Mouse (Mus musculus) megakaryocyte-erythroid progenitor cell, adult 5-6 weeks (primary cell): ENCODE results near the gene Degs1. TPM values are rescaled to one million over a fixed set of nuclear protein-coding genes. Genes with fewer than 3 reads are reported as not detected.
A peak's percentile ranks its signal among the peaks of the same experiment; 100 is the strongest.
"Not testable (repeated sequence)": the region's sequence is repeated elsewhere in the genome, so short reads cannot be mapped to it uniquely, and the experiment has no call there.

Experiments used
- ATAC-seq: replicated peaks from 2 replicates; pipeline ENCODE4 v1.8.0; 2016; ENCODE audit warnings: mild to moderate bottlenecking, inconsistent platforms; ENCODE audit not compliant: severe bottlenecking, poor library complexity, low FRiP score, low TSS enrichment
- total RNA-seq, 2 experiments: library from RNA; stranded (forward) in 1 of 2; stranded (reverse) in 1 of 2; fragments of 200-1000, 215-1000 nt in 1 of 2; fragments of >200 nt in 1 of 2; fragmentation: Nextera tagmentation in 1 of 2; gene quantifications; 2 replicates each; pipeline ENCODE4 v1.2.3; 2014 to 2017

Degs1 gene
- total RNA-seq (2014; fragmentation: Nextera tagmentation), result 37.5 and 39.8 TPM in 2 replicates
- 35.8 and 36.9 TPM in 2 replicates for total RNA-seq (2017)

DNA sequence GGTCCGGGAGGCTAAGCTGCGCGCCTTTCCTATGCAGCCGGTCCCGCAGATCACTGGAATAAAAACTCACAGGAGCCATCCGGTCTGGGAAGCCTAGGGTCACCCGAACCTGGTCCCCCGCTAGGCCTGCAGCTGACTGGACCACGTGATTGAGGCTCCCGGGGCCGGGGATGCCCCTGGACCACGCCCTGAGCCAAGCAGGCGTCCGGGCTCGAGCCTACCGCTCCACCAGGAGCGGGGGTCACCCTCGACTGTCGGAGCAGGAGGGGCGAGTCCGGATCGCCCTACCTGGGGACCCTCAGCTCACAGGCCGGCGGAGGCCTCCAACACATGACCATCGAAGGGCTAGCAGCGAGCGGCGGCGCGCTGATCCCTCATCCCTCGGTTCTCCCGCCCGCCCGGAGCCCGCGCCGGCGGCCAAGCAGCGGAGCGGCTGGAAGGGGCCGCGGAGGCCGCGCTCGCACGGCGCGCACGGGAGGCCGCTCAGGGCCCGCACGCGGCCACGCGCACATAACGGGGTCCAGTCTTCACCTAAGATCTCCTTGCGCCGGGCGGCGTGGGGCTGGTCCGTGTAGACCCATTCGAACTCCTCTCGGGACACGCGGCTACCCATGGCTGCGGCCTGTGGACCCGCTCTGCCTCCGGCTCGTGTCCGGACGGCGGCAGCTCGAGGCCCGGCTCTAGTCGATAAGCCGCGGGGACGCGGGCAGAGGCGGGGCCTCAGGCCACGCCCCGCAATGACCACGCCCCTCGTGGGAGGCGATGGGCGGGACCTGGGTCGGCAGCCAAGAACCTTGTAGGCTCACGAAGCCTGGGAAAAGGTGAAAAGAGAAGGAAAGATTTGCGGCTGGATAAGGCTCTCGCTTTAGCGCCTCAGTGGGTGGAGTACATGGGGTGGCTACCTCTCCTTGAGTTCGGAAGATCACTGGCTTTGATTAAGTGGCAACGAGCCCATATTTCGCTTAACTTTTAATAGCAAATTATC lies at the start of gene Degs1:
TSS of gene Degs1 (minus strand) at position 714 of the 985 bp plus-strand sequence.
- peak; percentile 78 for ATAC-seq

DNA sequence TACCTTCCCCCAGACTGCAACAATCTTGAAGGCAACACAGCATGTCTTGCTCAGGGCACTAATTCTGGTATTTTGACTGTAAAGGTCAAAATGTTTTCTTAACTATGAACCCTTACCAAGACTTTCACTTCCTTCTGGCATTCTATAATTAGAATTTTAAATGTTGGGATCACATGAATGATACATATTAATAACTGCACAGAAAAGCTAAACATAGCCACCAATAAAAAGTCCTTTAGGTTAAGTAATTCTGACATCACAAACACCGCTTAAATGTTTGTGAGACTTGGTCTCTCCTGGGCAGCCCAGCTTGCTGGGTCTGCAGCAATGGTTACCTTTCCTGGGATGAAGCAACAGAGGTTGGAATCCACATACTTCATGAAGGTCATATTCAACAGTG lies 43.3 kb upstream of the Degs1 start:
- no peak for ATAC-seq

DNA sequence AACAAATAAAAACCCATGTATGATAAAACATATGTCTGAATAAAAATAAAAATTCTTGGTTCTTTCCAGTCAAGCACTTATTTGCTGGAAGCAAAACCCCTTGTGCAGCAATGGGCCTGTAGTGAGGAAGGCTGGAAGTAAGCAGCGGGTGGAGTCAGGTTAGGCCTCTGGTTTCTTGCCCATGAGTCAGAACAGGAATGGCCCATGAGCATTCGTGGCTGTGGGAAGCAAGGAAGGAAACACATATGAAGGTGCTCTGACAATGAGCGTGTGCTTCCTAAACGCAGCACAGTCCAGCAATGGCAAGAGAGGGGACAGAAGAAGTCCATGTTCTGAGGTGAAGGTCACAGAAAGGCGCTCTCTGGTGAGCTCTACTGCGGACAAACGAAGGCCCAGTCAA lies 41.9 kb upstream of the Degs1 start:
- ATAC-seq, result no peak

DNA sequence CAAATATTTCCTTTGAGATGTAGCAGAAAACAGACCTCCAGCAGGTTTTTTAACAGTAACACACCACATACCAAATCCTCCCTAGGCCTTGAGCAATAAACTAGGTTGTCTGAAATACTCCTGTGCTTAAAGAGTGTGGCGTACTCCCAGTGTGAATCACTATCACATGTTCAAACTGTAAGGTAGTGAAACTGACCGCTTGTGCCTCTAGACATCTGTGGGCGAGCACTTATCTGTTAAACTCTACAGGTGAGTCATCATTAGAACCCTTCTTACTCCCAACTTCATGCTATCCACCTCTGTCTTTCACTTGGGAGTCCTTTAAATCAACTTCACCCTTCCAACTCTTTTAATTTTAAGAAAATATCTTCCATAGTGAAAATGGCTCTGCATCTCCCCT lies 40.5 kb upstream of the Degs1 start:
- no peak for ATAC-seq

DNA sequence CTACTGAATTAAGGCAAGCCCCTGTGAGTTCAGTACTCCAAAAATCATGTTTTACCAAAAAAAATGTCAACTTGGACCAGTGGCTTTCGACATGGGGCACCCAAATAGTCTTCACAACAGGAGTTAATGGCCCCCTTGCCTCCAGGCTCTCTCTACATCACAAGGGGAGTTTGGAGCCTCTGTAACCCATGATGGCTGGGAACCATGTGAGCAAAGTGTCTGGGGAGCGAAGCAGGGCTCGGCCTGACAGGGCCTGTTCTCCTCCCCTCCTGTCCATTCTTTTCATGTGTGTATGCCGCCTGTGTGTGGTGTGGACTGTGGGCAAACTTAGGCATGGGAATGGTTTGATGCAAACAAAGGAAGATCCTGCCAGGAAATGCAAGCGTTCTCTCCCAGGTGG lies 31.6 kb upstream of the Degs1 start:
- no peak for ATAC-seq

DNA sequence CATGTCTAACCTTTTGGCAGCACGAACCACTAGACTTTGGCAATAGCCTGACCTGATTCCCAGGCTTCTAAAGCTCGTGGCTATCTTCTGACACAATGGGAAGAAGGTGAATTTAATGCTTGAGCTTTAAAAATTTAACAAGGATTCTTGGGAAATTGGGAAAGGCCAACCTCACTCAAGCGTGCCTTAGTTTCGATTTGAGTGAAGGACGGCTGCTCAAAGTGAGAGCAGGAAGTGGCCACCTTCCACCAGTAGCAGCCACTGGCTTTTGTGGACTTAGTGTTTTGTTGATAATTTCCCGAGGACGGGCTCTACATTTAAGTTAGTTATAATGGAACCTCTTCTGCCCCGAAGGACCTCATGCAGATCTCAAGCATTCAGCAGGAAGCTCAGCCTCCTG lies 30.6 kb upstream of the Degs1 start:
- no peak for ATAC-seq

DNA sequence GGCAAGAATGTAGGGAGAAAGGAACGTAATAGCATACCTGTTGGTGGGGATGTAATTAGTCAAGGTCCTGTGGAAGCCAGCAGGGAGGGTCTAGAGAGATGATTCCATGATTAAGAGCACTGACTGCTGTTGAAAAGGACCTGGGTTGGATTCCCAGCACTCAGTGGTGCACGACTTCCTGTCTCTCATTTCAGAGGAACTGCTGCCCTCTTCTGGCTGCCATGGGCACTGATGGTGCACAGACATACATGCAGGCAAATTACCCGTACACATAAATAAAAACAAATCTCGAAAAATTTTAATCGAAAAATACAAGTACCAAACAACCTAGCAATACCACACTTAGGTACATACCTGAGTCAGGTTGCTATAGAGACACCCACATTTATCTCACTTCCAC lies 28.8 kb upstream of the Degs1 start:
- no peak for ATAC-seq

DNA sequence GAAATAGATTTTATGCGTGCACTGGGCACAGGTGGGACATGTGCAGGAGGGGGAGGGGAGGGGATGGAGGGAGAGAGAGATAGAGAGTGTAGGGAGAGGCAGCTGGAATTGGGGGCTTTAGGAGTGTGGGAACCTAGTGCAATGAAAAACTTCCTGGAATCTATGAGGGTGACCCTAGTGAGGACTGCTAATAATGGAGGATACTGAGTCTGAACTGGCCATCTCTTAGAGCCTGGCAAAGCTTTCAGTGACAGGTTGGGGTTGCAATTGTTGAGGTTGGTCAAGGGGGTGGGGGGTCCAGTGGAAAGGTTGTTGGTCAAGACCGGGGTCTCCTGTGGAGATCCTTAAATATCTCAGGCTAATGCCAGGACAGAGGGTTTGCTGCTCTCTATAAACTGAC lies 27.7 kb upstream of the Degs1 start:
- no peak for ATAC-seq

DNA sequence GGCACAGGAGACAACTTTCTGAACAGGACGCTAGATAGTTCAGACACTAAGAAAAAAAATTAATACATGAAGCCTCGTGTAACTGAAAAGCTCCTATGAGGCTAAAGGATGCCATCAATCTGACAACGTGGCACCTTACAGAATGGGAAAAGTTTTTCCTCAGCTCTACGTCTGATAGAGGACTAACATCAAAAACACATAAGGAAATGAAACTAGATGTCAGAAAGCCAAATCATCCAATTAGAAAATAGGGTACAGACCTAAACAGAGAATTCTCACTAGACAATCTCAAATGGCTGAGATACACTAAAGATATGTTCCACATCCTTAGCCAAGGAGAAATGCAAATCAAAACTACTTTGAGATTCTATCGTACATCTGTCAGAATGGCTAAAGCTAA lies 26.8 kb upstream of the Degs1 start:
- no peak for ATAC-seq

DNA sequence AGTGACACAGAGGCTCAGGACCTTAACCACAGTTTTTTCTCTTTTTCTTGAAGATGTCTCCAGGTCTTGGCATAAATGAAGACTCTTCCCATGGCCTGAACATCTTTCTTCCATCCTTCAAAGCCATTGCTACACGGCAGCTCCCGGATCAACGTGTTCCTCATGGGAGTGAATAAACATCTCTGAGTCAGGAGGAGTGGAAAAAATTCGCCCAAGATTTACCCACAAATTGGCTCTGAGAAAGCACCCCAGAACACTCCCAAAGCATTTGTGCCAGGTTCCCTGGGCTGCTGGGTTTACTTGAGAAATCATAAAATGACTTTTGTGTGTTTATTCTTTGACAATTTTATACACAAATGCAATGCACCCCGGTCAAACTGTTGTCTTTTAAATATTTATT lies 20.3 kb upstream of the Degs1 start:
- no peak for ATAC-seq

DNA sequence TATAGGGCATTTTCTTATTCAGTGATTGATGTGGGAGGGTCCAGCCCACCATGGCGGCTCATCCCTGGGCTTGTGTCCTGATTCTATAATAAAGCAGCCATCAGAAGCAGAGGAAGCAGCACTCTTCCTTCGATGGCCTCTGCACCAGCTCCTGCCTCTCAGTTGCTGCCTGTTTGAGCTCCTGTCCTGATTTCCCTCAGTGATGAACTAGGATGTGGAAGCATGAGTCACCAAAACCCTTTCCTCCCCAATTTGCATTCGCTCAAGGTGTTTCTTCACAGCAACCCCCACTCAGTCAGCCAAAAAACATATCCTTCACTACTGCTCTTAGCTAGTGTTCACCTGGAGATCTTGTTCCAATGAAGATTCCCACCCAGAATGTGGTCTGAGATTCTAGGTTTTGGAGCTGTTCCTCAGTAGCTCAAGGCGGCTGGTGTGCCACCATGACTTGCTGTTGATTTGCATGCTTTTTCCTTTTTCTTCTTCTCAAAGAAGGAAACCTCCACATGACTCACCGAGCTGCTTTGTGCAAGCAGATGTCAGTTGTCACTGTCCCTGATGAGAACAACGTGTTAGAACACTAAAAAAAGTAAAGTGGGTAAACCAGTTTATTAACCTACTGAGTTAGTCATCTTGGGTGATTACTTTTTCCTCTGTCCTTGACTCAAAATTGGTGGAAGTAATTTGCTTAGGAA lies 19.7 kb upstream of the Degs1 start:
- ATAC-seq, result no peak

DNA sequence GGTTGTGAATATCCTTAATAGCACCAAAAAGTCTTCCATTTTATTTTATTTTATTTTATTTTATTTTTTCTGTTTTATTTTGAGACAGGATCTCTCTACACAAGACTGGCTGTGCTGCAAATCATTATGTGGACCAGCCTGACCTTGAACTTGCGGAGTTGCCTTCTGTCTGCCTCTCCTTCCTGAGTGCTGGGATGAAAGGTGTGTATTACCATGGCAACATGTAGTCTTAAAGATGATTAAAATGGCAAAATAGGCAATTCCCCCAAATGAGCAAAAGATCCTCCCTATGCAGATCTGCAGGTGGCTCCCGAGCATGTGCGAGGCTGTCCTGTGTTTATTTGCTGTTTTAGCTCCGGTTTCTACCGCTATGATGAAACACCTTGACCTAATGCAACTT lies 15.2 kb upstream of the Degs1 start:
- no peak for ATAC-seq

DNA sequence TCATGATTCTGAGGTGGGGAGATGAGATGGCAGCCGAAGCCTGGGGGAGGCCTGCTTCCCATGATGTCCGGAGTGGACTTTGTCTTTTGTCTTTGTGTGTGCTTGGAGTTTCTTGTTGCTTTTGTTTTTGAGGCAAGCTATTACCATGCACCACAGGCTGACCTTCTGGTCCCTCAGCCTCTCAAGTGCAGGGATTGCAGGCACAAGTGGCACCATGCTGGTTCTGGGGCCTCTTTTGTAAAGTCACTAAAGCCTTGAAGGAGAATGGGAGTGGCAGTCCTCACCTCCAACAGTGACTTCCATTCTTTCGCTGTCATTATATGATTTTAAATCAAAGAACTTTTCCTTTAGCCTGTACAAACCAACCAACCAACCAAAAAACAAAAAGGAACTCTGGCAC lies 14.6 kb upstream of the Degs1 start:
- no peak for ATAC-seq

DNA sequence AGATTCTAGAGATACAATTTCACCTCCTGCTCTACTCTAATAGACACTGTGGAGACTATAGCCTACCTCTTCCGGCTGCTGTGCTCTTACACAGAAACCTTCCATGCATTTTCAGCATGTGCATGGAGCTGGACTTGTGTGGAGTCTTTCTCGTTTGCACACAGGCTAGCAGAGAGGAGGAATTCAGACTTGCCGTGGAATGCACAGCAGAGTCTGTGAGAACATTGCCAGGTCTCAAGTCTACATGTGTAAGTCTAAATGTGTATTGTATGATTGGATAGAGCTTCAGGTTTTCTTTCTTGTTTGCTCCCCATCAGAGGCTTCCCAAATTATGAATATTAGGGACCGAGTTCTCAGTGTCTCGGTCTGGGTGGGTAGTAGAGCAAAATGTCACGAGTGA lies 14.2 kb upstream of the Degs1 start:
- ATAC-seq, result no peak

DNA sequence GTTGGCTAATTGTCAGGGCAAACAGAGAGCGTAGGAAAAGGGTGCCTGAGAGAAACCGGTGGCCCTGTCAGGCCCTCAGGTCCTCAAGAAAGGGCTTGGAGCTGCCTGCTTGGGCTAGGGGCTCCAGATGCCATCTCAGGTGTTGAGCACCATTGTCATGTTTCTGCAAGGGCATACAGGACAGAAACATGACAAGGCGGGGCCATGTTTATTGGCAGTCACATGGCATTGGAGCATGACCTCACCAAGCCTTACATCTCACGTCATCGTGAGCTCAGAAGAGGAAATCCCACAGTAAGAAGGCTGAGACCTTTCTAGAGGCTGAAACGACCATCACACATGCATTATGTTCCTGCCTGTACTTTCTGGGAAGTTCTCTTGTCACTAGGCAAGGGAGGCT lies 13.5 kb upstream of the Degs1 start:
- ATAC-seq, result no peak

DNA sequence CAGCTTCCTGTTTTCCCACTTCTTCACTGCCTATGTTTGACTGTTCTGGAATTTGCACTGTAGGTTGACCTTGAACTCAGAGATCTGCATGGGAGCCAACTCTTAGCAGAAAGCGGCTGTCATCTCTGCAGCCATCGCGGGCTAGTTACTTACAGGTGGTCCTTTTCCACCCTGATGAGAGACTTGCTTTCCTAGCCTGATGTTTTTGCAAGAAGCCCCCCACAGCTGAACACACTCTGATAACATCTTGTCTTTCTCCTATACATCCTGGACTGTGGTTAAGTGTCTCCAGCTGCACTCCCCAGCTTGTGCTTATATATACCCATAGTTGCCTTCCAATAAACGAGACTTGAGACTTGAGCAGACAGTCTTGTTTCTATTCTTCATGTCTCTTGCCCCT lies 9.7 kb upstream of the Degs1 start:
- ATAC-seq, result no peak

DNA sequence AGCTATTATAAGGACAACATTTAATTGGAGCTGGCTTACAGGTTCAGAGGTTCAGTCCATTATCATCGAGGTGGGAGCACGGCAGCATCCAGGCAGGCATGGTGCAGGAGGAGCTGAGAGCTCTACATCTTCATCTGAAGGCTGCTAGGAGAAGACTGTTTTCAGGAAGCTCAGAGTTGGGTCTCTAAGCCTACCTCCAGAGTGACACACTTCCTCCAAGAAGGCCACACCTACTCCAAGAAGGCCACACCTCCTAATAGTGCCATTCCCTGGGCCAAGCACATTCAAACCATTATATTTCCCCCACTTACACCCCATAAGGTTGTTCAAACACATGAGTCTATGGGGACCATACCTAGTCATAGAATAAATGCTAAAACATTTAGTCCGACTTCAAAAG lies 8.1 kb upstream of the Degs1 start:
- ATAC-seq, result not testable (repeated sequence)

DNA sequence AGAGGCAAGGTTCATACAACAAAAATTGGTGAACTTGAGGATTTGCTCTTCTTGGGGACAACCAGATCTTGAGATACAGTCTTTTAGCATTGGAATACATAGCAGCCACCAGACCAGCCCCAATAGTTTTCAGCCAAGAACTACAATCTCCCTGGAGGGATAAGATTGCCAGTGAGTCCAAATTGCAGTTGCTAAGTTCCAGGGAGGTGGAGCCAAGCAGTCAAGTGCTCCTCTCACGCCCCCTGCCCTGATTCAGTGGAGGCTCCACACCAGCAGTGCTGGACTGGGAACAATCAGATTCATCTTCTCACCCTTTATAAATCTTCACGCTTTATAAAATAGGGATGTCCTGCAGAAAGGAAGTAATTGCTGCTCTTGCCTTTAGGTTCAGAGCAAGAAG lies 7.2 kb upstream of the Degs1 start:
- ATAC-seq, result no peak

DNA sequence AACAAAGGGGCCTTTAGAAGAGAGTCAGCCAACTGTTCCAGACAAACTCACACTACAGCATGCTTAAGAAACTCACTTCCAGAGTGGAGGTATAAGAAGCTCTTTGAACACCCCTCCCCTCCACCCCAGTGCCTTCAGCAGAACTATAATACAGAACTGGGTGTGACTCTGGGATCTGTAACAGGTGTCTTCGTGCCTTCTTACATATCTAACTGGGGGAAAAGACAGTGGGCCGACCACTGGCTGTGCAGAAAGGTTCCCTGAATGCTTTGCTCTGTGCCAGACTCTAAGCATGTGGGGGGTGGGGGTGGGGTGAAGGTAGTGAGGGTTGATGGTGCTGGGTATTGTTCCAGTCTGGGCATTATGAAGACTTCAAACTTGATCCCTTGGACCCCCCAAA lies 6.0 kb upstream of the Degs1 start:
- no peak for ATAC-seq

DNA sequence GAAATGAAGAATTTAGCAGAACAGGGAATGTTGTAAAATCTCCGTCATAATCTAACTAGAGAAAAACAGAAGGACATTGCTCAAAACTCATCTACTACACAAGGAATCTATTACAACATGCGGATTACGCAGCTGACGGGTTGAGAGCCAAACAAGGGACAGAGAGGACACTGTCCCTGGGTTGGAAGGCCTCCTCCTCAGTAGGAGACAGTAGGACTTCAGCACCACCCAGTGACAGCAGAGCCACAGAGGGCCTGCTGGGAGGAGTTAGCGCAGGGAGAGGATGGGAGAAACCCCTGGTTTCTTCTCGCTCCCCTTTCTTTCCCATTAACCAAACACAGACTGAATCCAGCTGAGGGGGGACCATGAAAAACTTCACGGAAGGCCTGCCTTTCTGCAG lies 5.2 kb upstream of the Degs1 start:
- ATAC-seq, result no peak

DNA sequence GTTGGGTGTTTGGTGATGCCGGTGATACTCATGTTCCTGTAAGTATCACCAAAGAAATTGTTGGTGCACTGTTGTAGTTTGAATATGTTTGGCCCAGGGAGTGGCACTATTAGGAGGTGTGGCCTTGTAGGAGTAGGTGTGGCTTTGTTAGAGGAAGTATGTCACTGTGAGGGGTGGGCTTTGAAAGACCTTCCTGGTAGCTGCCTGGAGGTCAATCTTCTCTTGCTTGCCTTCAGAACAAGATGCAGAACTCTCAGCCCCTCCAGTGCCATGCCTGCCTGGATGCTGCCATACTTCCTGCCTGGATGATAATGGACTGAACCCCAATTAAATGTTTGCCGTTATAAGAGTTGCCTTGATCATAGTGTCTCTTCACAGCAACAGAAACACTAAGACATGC lies 2.2 kb upstream of the Degs1 start:
- ATAC-seq, result no peak
